Mouse (Mus musculus): Measurements from ENCODE around the gene Tfeb.

DNA sequence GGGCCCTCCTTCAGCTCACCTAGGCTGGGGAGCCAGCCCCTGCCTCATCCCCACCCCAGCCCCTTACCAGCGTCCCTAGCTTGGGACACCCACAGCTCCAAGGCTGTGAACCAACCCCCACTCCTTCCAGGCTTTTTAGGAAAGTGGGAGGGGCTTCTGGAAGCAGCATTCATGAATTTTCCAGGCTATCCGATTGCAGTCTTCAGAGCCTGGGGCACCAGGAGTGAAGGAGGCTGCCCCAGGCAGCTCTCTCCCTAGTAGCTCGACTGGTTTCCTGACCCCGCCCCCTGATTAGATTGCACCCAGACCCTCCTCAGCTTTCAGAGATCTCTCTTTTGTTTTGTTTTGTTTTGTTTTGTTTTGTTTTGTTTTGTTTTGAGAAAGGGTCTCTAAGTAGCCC is 51.5 kb downstream of the Tfeb start:
- TF ChIP-seq CTCF (IDR thresholded peaks at IDR 0.05; ENCODE audit: control insufficient read depth, insufficient read depth, insufficient read length) (no peak), MYOD1 (IDR thresholded peaks at IDR 0.05; ENCODE audit: control insufficient read depth, insufficient read length, low read depth) (no peak), MAX (IDR thresholded peaks at IDR 0.05) (no peak), FOSL1 (IDR thresholded peaks at IDR 0.05; ENCODE audit: insufficient read depth, low read length, poor library complexity, severe bottlenecking) (no peak), USF1 (IDR thresholded peaks at IDR 0.05; ENCODE audit: low read depth) (no peak)
